ENCODE assay signal across 12 mouse cellular contexts in the genomic region with DNA sequence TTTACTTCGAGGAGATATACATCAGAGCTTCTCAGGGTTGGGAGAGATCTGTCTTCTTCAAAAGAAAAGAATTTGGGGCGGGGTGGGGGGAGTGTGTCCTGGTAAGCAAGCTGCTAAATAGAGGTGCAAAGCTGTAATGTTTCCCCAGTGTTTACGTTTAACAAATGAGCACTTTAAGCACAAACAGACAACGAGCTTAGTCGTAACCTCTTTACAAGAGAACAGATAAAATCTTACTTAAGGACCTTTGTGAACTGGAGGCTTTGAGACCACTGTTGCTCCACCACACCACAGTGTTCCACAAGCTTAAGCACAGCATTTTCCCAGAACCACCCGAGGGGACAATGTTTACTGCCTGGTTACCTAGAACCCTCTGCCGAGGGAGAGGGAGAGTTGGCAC. TPM values are rescaled to one million over a fixed set of nuclear protein-coding genes. Genes with fewer than 3 reads are reported as not detected.
DNase-seq lines count a peak whose midpoint lies in the region; ATAC-seq and TF ChIP-seq lines count a peak whose summit lies in the region.
"Had no signal": no experiment of that assay in that cellular context is flagged by ENCODE, and none has a peak within 500 bp of the region (broad histone marks: within the 10 kb centered on the region; RNA-seq: fewer than 3 reads in every experiment).

No protein-coding gene starts in this region.

- H3K4me2 ChIP-seq in kidney, embryonic 16.5 days (replicated peaks; ENCODE audit: low read depth, low read length) = peak overlapping the region; percentile 81
- H3K4me2 ChIP-seq in hindbrain, embryonic 16.5 days (ENCODE audit: low read length) = peak overlapping the region; percentile 96
- H3K4me2 ChIP-seq in neural tube, embryonic 13.5 days = peak overlapping the region; percentile 94

- DNase-seq in kidney, adult 2 months = no peak
- DNase-seq in frontal cortex, postnatal 10 days (ENCODE audit: low spot score in 2 of 2) = no peak
- no peak for DNase-seq in urinary bladder, postnatal 14 days (ENCODE audit: low spot score)
- DNase-seq: cerebellum, adult 18-20 months; right cerebral cortex, postnatal 14 days had no signal

- H3K9me3 ChIP-seq in kidney, embryonic 16.5 days (ENCODE audit: low read length) = no peaks in the 10 kb centered on the region
- no peaks in the 10 kb centered on the region for H3K9me3 ChIP-seq in hindbrain, embryonic 16.5 days (ENCODE audit: control insufficient read depth, low read length)
- H3K9me3 ChIP-seq in neural tube, embryonic 13.5 days = no peaks in the 10 kb centered on the region

- H3K4me3 ChIP-seq in kidney, embryonic 16.5 days (ENCODE audit: low read length) = peak overlapping the region; percentile 55
- H3K4me3 ChIP-seq in kidney, adult 2 months (ENCODE audit: insufficient read depth, low read depth, low read length) = no peak overlapping the region
- H3K4me3 ChIP-seq in embryonic fibroblast, embryonic 13.5 days (ENCODE audit: insufficient read depth, low read length) = no peak overlapping the region
- H3K4me3 ChIP-seq in hindbrain, embryonic 16.5 days (ENCODE audit: low read length) = peak overlapping the region; percentile 48
- H3K4me3 ChIP-seq in neural tube, embryonic 13.5 days = peak overlapping the region; percentile 56

- H3K36me3 ChIP-seq in kidney, embryonic 16.5 days (ENCODE audit: insufficient read depth, low read length) = no peaks in the 10 kb centered on the region
- H3K36me3 ChIP-seq in kidney, adult 2 months (ENCODE audit: control insufficient read depth, insufficient read depth, low read length) = no peaks in the 10 kb centered on the region
- H3K36me3 ChIP-seq in hindbrain, embryonic 16.5 days (ENCODE audit: control insufficient read depth, insufficient read depth, low read length) = no peaks in the 10 kb centered on the region
- H3K36me3 ChIP-seq in neural tube, embryonic 13.5 days = no peaks in the 10 kb centered on the region

- no peak for TF ChIP-seq CTCF in kidney, adult 2 months (conservative IDR thresholded peaks at IDR 0.05; ENCODE audit: insufficient read depth, insufficient read length, low read depth, low read length)
- TF ChIP-seq CTCF in embryonic fibroblast, embryonic 13.5 days (IDR thresholded peaks at IDR 0.05; ENCODE audit: borderline replicate concordance, insufficient read depth, low read length) = no peak

- peak overlapping the region; percentile 82 for H3K9ac ChIP-seq in kidney, embryonic 16.5 days (replicated peaks; ENCODE audit: low read length)
- peak overlapping the region; percentile 78 for H3K9ac ChIP-seq in hindbrain, embryonic 16.5 days (ENCODE audit: low read depth, low read length)
- H3K9ac ChIP-seq in neural tube, embryonic 13.5 days = peak overlapping the region; percentile 87

- WGBS in kidney, embryonic 16.5 days = 10% methylated on average over 7 of the region's 7 CpGs
- WGBS in kidney, adult 2 months = 64% methylated on average over 7 of the region's 7 CpGs
- 21% methylated on average over 7 of the region's 7 CpGs for WGBS in hindbrain, embryonic 16.5 days
- 12% methylated on average over 7 of the region's 7 CpGs for WGBS in neural tube, embryonic 13.5 days

- peaks cover 32% of the 10 kb centered on the region for H3K4me1 ChIP-seq in kidney, embryonic 16.5 days (ENCODE audit: insufficient read depth, low read length)
- no peaks in the 10 kb centered on the region for H3K4me1 ChIP-seq in kidney, adult 2 months (ENCODE audit: control insufficient read depth, insufficient read depth, low read length)
- H3K4me1 ChIP-seq in embryonic fibroblast, embryonic 13.5 days (ENCODE audit: control insufficient read depth, insufficient read depth, low read length) = peaks cover 6% of the 10 kb centered on the region; the same call in 1 of the 2 replicates
- H3K4me1 ChIP-seq in hindbrain, embryonic 16.5 days (ENCODE audit: control insufficient read depth, insufficient read depth, low read depth, low read length) = peaks cover 19% of the 10 kb centered on the region
- peaks cover 48% of the 10 kb centered on the region for H3K4me1 ChIP-seq in neural tube, embryonic 13.5 days (replicated peaks)

- peak overlapping the region; percentile 99 for H3K27ac ChIP-seq in kidney, embryonic 16.5 days (ENCODE audit: low read length)
- no peak overlapping the region for H3K27ac ChIP-seq in kidney, adult 2 months (ENCODE audit: insufficient read depth, low read depth, low read length)
- H3K27ac ChIP-seq in embryonic fibroblast, embryonic 13.5 days (ENCODE audit: insufficient read depth, low read length) = peak overlapping the region; percentile 83
- H3K27ac ChIP-seq in hindbrain, embryonic 16.5 days (ENCODE audit: low read depth, low read length) = peak overlapping the region; percentile 92
- peak overlapping the region; percentile 95 for H3K27ac ChIP-seq in neural tube, embryonic 13.5 days (replicated peaks)

- H3K27me3 ChIP-seq in kidney, embryonic 16.5 days (ENCODE audit: insufficient read depth, low read length) = 0 out of 2 replicates have a peak, but pooled peaks cover 2% of the 10 kb centered on the region
- H3K27me3 ChIP-seq in kidney, adult 2 months (replicated peaks; ENCODE audit: control insufficient read depth, insufficient read depth, low read length) = 0 out of 2 replicates have a peak, but pooled peaks cover 1% of the 10 kb centered on the region
- no peaks in the 10 kb centered on the region for H3K27me3 ChIP-seq in hindbrain, embryonic 16.5 days (replicated peaks; ENCODE audit: control insufficient read depth, insufficient read depth, low read length)
- peaks cover 3% of the 10 kb centered on the region for H3K27me3 ChIP-seq in neural tube, embryonic 13.5 days

- ATAC-seq in kidney, embryonic 16.5 days (ENCODE audit: low FRiP score, low TSS enrichment) = no peak
- ATAC-seq in hindbrain, embryonic 16.5 days = no peak
- no peak for ATAC-seq in neural tube, embryonic 13.5 days (ENCODE audit: low read depth)
- ATAC-seq in activated CD4-positive, CD25-positive, alpha-beta regulatory T cell, adult 4 months = no peak
- ATAC-seq: inflammation-experienced regulatory T-cells, adult 6 months; Patski had no signal

- no peak for TF ChIP-seq POLR2A in kidney, adult 2 months (IDR thresholded peaks at IDR 0.05; ENCODE audit: low read depth, low read length)
- no peak for TF ChIP-seq POLR2A in embryonic fibroblast, embryonic 13.5 days (IDR thresholded peaks at IDR 0.05; ENCODE audit: low read depth, low read length)

RNA-seq across cellular contexts. Expression of gene Efs, which starts 1.4 kb away (rescaled TPM):
- 30.0 and 33.0 TPM in 2 replicates for polyA plus RNA-seq in kidney, embryonic 16.5 days (2015; fragmentation: Nextera tagmentation; extraction: Ambion mirVana)
- 1.8 and 2.8 TPM in 2 replicates for polyA plus RNA-seq in kidney, adult 2 months (2012; rRNA removed)
- 17.5 and 26.9 TPM in 2 replicates for polyA plus RNA-seq in embryonic fibroblast, embryonic 13.5 days (2011; ENCODE audit: insufficient read length, low read depth, missing spikeins)
- 14.2 and 15.5 TPM in 2 replicates for polyA plus RNA-seq in hindbrain, embryonic 16.5 days (2015; fragmentation: Nextera tagmentation; extraction: Ambion mirVana)
- polyA plus RNA-seq in neural tube, embryonic 13.5 days (2015; fragmentation: Nextera tagmentation; extraction: Ambion mirVana) = 13.8 and 16.0 TPM in 2 replicates
- polyA plus RNA-seq in activated CD4-positive, CD25-positive, alpha-beta regulatory T cell, adult 4 months (2017; shearing (Covaris generic)) = not detected
- polyA plus RNA-seq: inflammation-experienced regulatory T-cells, adult 6 months; Patski had no signal

RNA-seq across cellular contexts. Expression of gene Il25, which starts 5.2 kb away (rescaled TPM):
- polyA plus RNA-seq in kidney, embryonic 16.5 days (2015; fragmentation: Nextera tagmentation; extraction: Ambion mirVana) = 0.17 TPM in 1 of 2 replicates, not detected in the other
- not detected in 2 replicates for polyA plus RNA-seq in kidney, adult 2 months (2012; rRNA removed)
- not detected in 2 replicates for polyA plus RNA-seq in embryonic fibroblast, embryonic 13.5 days (2011; ENCODE audit: insufficient read length, low read depth, missing spikeins)
- polyA plus RNA-seq in hindbrain, embryonic 16.5 days (2015; fragmentation: Nextera tagmentation; extraction: Ambion mirVana) = 1.3 TPM in 2 replicates
- 1.3 and 1.6 TPM in 2 replicates for polyA plus RNA-seq in neural tube, embryonic 13.5 days (2015; fragmentation: Nextera tagmentation; extraction: Ambion mirVana)
- not detected for polyA plus RNA-seq in activated CD4-positive, CD25-positive, alpha-beta regulatory T cell, adult 4 months (2017; shearing (Covaris generic))
- polyA plus RNA-seq: inflammation-experienced regulatory T-cells, adult 6 months; Patski had no signal

RNA-seq across cellular contexts. Expression of gene Cmtm5, which starts 8.8 kb away (rescaled TPM):
- 1.5 and 2.1 TPM in 2 replicates for polyA plus RNA-seq in kidney, embryonic 16.5 days (2015; fragmentation: Nextera tagmentation; extraction: Ambion mirVana)
- 0.59 and 0.79 TPM in 2 replicates for polyA plus RNA-seq in kidney, adult 2 months (2012; rRNA removed)
- polyA plus RNA-seq in embryonic fibroblast, embryonic 13.5 days (2011; ENCODE audit: insufficient read length, low read depth, missing spikeins) = not detected in 2 replicates
- 17.0 and 28.5 TPM in 2 replicates for polyA plus RNA-seq in hindbrain, embryonic 16.5 days (2015; fragmentation: Nextera tagmentation; extraction: Ambion mirVana)
- polyA plus RNA-seq in neural tube, embryonic 13.5 days (2015; fragmentation: Nextera tagmentation; extraction: Ambion mirVana) = 20.2 and 24.7 TPM in 2 replicates
- under 1 TPM in 1 of 2 experiments, not detected in 1; 0.50 TPM for polyA plus RNA-seq in activated CD4-positive, CD25-positive, alpha-beta regulatory T cell, adult 4 months (2017; shearing (Covaris generic))
- polyA plus RNA-seq: inflammation-experienced regulatory T-cells, adult 6 months; Patski had no signal

RNA-seq across cellular contexts. Expression of gene Slc22a17, which starts 14.4 kb away (rescaled TPM):
- polyA plus RNA-seq in kidney, embryonic 16.5 days (2015; fragmentation: Nextera tagmentation; extraction: Ambion mirVana) = 45.9 and 55.1 TPM in 2 replicates
- polyA plus RNA-seq in kidney, adult 2 months (2012; rRNA removed) = 63.9 and 85.8 TPM in 2 replicates
- polyA plus RNA-seq in embryonic fibroblast, embryonic 13.5 days (2011; ENCODE audit: insufficient read length, low read depth, missing spikeins) = 17.7 and 20.9 TPM in 2 replicates
- 254 and 275 TPM in 2 replicates for polyA plus RNA-seq in hindbrain, embryonic 16.5 days (2015; fragmentation: Nextera tagmentation; extraction: Ambion mirVana)
- polyA plus RNA-seq in neural tube, embryonic 13.5 days (2015; fragmentation: Nextera tagmentation; extraction: Ambion mirVana) = 153 TPM in 2 replicates
- polyA plus RNA-seq in activated CD4-positive, CD25-positive, alpha-beta regulatory T cell, adult 4 months (2017; shearing (Covaris generic)) = 1 to 10 TPM in 1 of 2 experiments, under 1 TPM in 1; 0.52 to 1.1 TPM

RNA-seq across cellular contexts. Expression of gene Pabpn1, which starts 35.0 kb away (rescaled TPM):
- polyA plus RNA-seq in kidney, embryonic 16.5 days (2015; fragmentation: Nextera tagmentation; extraction: Ambion mirVana) = 135 and 141 TPM in 2 replicates
- 111 and 114 TPM in 2 replicates for polyA plus RNA-seq in kidney, adult 2 months (2012; rRNA removed)
- 168 and 172 TPM in 2 replicates for polyA plus RNA-seq in embryonic fibroblast, embryonic 13.5 days (2011; ENCODE audit: insufficient read length, low read depth, missing spikeins)
- 127 and 130 TPM in 2 replicates for polyA plus RNA-seq in hindbrain, embryonic 16.5 days (2015; fragmentation: Nextera tagmentation; extraction: Ambion mirVana)
- polyA plus RNA-seq in neural tube, embryonic 13.5 days (2015; fragmentation: Nextera tagmentation; extraction: Ambion mirVana) = 153 and 160 TPM in 2 replicates
- polyA plus RNA-seq in activated CD4-positive, CD25-positive, alpha-beta regulatory T cell, adult 4 months (2017; shearing (Covaris generic)) = 10 to 100 TPM; 22.8 to 30.8 TPM

Comparison
In these comparisons a context has a peak if more than half of its experiments do, and no peak if none do; other contexts are left out.
1. H3K4me3 ChIP-seq: peak in kidney, embryonic 16.5 days (single experiment), hindbrain, embryonic 16.5 days (single experiment) and neural tube, embryonic 13.5 days (single experiment); none in kidney, adult 2 months (single experiment) and embryonic fibroblast, embryonic 13.5 days (single experiment).
2. Peak in every context shown above with its lines, with median percentiles within 50 percentile points of each other: H3K4me2 ChIP-seq and H3K9ac ChIP-seq.